Mouse (Mus musculus) G1E (cell line): ENCODE measurements around the gene Itgad. TPM values are rescaled to one million over a fixed set of nuclear protein-coding genes. Genes with fewer than 3 reads are reported as not detected.

Source experiments
- ATAC-seq: 2 replicates; pipeline ENCODE4 v1.8.0; 2016; ENCODE audit warnings: mild to moderate bottlenecking; ENCODE audit not compliant: insufficient number of reproducible peaks, poor library complexity, low FRiP score, severe bottlenecking; ENCODE audit errors: extremely low read depth
- DNase-seq: peaks from one replicate; pipeline ENCODE4 v3.0.0; 2012; ENCODE audit warnings: low spot score
- H3K27me3 ChIP-seq: 2 replicates; pipeline ENCODE4 v1.6.1; 2012; ENCODE audit warnings: mild to moderate bottlenecking, low read length, inconsistent platforms; ENCODE audit not compliant: insufficient read depth
- H3K36me3 ChIP-seq: replicated peaks from 2 replicates; pipeline ENCODE3; 2012; ENCODE audit warnings: mild to moderate bottlenecking, inconsistent platforms
- H3K4me1 ChIP-seq: 2 replicates; pipeline ENCODE4 v1.6.1; 2012; ENCODE audit warnings: low read depth, low read length, inconsistent platforms, mixed read lengths; ENCODE audit not compliant: insufficient read depth
- H3K4me3 ChIP-seq: 2 replicates; pipeline ENCODE4 v1.5.1; 2012; ENCODE audit warnings: low read depth, mild to moderate bottlenecking, inconsistent platforms, low read length, moderate library complexity, mixed read lengths
- H3K9me3 ChIP-seq: replicated peaks from 2 replicates; pipeline ENCODE4 v1.6.1; 2012; ENCODE audit warnings: inconsistent platforms
- CTCF ChIP-seq: IDR thresholded peaks from 2 replicates; pipeline ENCODE4 v1.5.1; 2012; ENCODE audit warnings: low read depth, low read length, inconsistent platforms, mixed read lengths
- GATA1 ChIP-seq: IDR thresholded peaks from 2 replicates; pipeline ENCODE4 v1.6.1; 2012; ENCODE audit warnings: borderline replicate concordance, low read length, inconsistent platforms, mixed read lengths
- GATA2 ChIP-seq: IDR thresholded peaks from 2 replicates; pipeline ENCODE4 v1.6.1; 2012; ENCODE audit warnings: low read depth, low read length, inconsistent platforms, borderline replicate concordance
- POLR2AphosphoS5 ChIP-seq: IDR thresholded peaks from 2 replicates; pipeline ENCODE4 v1.6.1; 2012; ENCODE audit warnings: low read depth, low read length, inconsistent platforms; ENCODE audit not compliant: insufficient replicate concordance
- TAL1 ChIP-seq: conservative IDR thresholded peaks from 2 replicates; pipeline ENCODE4 v1.6.1; 2012; ENCODE audit warnings: low read depth, low read length, inconsistent platforms, mixed read lengths
- polyA plus RNA-seq: library from polyadenylated mRNA; stranded (reverse); fragments of >175 nt; gene quantifications from 2 replicates; pipeline ENCODE4 v1.2.3, GENCODE M21; 2012
- total RNA-seq, 2 experiments: library from RNA; stranded (forward) in 1 of 2; stranded (reverse) in 1 of 2; fragments of 200-1000 nt in 1 of 2; fragments of >200 nt in 1 of 2; fragmentation: Nextera tagmentation in 1 of 2; gene quantifications; 2 replicates each; pipeline ENCODE4 v1.2.3; 2014 to 2017

Gene Itgad
- total and polyA plus RNA-seq, 3 experiments, result 0.01 TPM; not detected in 2

DNA sequence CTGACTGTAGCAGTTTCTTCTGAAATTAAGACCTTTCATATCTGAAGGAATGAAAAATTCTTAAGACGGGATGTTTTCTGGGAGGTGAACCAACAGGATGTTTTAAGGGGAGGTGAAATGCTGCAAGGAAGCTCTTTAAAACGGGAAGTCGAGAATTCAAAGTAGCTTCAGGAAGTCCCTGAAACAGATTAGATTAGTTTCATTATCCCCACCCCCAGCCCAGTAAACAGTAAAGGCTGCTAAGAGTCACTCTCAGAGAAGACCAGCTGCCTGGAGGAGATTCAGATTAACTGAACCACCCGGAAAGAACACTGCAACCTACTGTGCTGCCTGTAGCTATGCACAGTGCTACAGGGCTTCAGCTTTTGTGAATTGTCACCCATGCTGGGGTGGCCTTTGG is 65.8 kb downstream of the Itgad start:
- no peak overlapping the region for H3K4me3 ChIP-seq
- no peak for ATAC-seq
- peaks cover 35% of the 10 kb centered on the region for H3K27me3 ChIP-seq
- no peaks in the 10 kb centered on the region for H3K9me3 ChIP-seq
- DNase-seq, result no peak
- H3K4me1 ChIP-seq, result no peaks in the 10 kb centered on the region
- no peaks in the 10 kb centered on the region for H3K36me3 ChIP-seq
- TF ChIP-seq GATA1 (no peak), CTCF (no peak), TAL1 (no peak), POLR2AphosphoS5 (no peak), GATA2 (no peak)

DNA sequence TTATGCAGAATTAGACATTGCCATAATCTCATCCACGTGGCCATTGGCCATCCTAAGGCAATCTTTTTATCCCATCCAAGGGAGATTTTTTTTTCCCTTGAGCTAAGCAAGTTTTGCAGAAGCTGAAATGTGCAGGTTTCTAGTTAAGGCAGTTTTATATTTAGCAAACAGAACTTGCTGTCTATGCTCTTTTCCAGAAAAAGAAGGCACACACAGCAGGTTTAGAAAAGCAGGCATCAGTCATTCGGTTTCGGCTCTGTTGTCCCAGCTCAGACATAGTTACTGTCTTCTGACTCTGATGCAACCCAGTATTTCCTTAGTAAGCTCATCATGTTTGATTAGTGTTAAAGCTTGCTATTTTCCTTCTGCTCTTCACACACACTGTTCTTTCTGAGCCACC is 66.8 kb downstream of the Itgad start:
- ATAC-seq, result no peak
- no peak for DNase-seq
- no peak for TF ChIP-seq CTCF
- Histone ChIP-seq H3K36me3 (no peaks in the 10 kb centered on the region), H3K4me1 (no peaks in the 10 kb centered on the region; the same call in 1 of the 2 replicates), H3K4me3 (no peak overlapping the region), H3K9me3 (no peaks in the 10 kb centered on the region), H3K27me3 (peaks cover 41% of the 10 kb centered on the region)

GRCm38 (mm10) chr7:128231741-128232140 is 77.6 kb downstream of the Itgad start:
- peaks cover 17% of the 10 kb centered on the region for H3K36me3 ChIP-seq
- TF ChIP-seq POLR2AphosphoS5, result no peak
- TF ChIP-seq GATA1, result no peak
- DNase-seq (no peak), ATAC-seq (no peak; the same call in 1 of the 2 replicates)
- H3K27me3 ChIP-seq, result peaks cover 23% of the 10 kb centered on the region
- no peaks in the 10 kb centered on the region for H3K9me3 ChIP-seq
- peaks cover 6% of the 10 kb centered on the region for H3K4me1 ChIP-seq
- H3K4me3 ChIP-seq, result no peak overlapping the region

DNA sequence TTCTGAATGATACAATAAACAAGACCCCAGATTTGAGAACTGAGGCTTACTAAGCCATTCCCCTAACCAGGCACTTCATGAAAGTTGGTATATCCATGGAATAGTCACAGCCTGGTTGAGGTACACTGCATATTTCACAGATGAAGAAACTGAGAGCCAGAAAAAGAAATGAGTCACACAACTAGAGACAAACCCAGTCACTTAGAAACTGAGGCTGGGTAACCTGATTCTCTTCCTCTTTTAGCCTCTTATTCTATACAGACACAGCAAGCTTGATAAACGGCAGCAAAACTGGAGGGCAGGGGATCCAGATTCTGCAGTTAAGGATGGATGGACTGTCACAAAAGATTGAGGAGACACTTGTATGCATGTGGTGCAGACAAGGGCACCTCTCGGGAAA is 80.6 kb downstream of the Itgad start:
- no peak for ATAC-seq
- no peak for DNase-seq
- Histone ChIP-seq H3K9me3 (no peaks in the 10 kb centered on the region), H3K27me3 (peaks cover 9% of the 10 kb centered on the region), H3K36me3 (peaks cover 27% of the 10 kb centered on the region), H3K4me1 (peaks cover 22% of the 10 kb centered on the region), H3K4me3 (no peak overlapping the region)
- no peak for TF ChIP-seq POLR2AphosphoS5
- no peak for TF ChIP-seq GATA2
- no peak for TF ChIP-seq GATA1
- no peak for TF ChIP-seq TAL1
- TF ChIP-seq CTCF, result no peak

GRCm38 (mm10) chr7:128235481-128235880 is 81.3 kb downstream of the Itgad start:
- H3K4me3 ChIP-seq, result no peak overlapping the region
- ATAC-seq (no peak), DNase-seq (no peak)
- peaks cover 9% of the 10 kb centered on the region for H3K27me3 ChIP-seq
- no peak for TF ChIP-seq POLR2AphosphoS5
- no peak for TF ChIP-seq GATA1
- TF ChIP-seq TAL1, result no peak
- TF ChIP-seq CTCF, result no peak
- no peak for TF ChIP-seq GATA2
- peaks cover 29% of the 10 kb centered on the region for H3K4me1 ChIP-seq
- peaks cover 34% of the 10 kb centered on the region for H3K36me3 ChIP-seq
- H3K9me3 ChIP-seq, result no peaks in the 10 kb centered on the region

DNA sequence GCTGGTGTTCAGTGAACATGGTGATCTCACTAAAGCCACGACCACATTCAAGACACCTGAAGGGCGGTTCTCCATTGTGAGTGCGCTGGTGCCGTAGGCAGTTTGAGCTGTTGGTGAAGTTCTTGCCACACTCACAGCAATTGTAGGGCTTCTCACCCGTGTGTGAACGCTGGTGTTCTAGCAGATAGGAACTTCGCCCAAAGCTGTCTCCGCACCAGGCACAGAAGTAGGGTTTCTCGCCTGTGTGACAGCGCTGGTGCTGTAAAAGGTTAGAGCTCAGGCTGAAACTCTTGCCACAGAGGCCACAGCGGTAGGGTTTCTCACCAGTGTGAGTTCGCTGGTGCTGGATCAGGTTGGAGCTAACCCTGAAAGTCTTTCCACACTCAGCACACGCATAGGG is 82.2 kb downstream of the Itgad start:
- ATAC-seq (no peak), DNase-seq (no peak)
- peaks cover 37% of the 10 kb centered on the region for H3K4me1 ChIP-seq
- peaks cover 4% of the 10 kb centered on the region; the same call in 1 of the 2 replicates for H3K27me3 ChIP-seq
- peaks cover 44% of the 10 kb centered on the region for H3K36me3 ChIP-seq
- H3K9me3 ChIP-seq, result no peaks in the 10 kb centered on the region
- TF ChIP-seq GATA1 (no peak), CTCF (no peak), TAL1 (no peak), GATA2 (no peak), POLR2AphosphoS5 (no peak)
- H3K4me3 ChIP-seq, result peak overlapping the region; percentile 85; the same call in 1 of the 2 replicates

- H3K4me3 ChIP-seq, result peak within 1 kb of the TSS; percentile 85
- no peak for TF ChIP-seq POLR2AphosphoS5
- peak; percentile 64 for TF ChIP-seq CTCF
- no peaks in the 10 kb centered on the region for H3K9me3 ChIP-seq
- peaks cover 42% of the 10 kb centered on the region for H3K4me1 ChIP-seq
- H3K36me3 ChIP-seq, result peaks cover 50% of the 10 kb centered on the region
- no peaks in the 10 kb centered on the region for H3K27me3 ChIP-seq
- ATAC-seq (no peak), DNase-seq (peak; percentile 83)
Measured at GRCm38 (mm10) chr7:128236856-128237592, 82.8 kb downstream of the Itgad start, which contains the start of gene Armc5. TSS of gene Armc5 (plus strand) at chr7:128237342.
